Mouse (Mus musculus) layer of hippocampus, postnatal 10 days (tissue): ENCODE results near the gene Mfsd5. TPM values are rescaled to one million over a fixed set of nuclear protein-coding genes. Genes with fewer than 3 reads are reported as not detected.
A peak's percentile ranks its signal among the peaks of the same experiment; 100 is the strongest.

ENCODE experiments used
- DNase-seq, 2 experiments: peaks; one replicate each; pipeline ENCODE4 v3.0.0; 2021; ENCODE audit warnings: low spot score in 2 of 2
- total RNA-seq, 2 experiments: library from RNA; stranded (reverse); gene quantifications; 2 replicates each; pipeline ENCODE4 v1.2.3; 2021

The Mfsd5 gene
- total RNA-seq, 2 experiments from 2014 or later = 33.3 to 33.9 TPM

GRCm38 (mm10) chr15:102279783-102280520, 698 bp downstream of the Mfsd5 start:
- no peak for DNase-seq

GRCm38 (mm10) chr15:102280623-102281022, 1.4 kb downstream of the Mfsd5 start:
- DNase-seq = no peak

GRCm38 (mm10) chr15:102282463-102283292, 3.4 kb downstream of the Mfsd5 start:
- no peak for DNase-seq

- DNase-seq = no peak
Measured at GRCm38 (mm10) chr15:102283648-102284047, 4.4 kb downstream of the Mfsd5 start.

GRCm38 (mm10) chr15:102287395-102287794, 8.1 kb downstream of the Mfsd5 start:
- DNase-seq = no peak

- peak; percentile 95 for DNase-seq
Measured at GRCm38 (mm10) chr15:102295633-102296367, 16.5 kb downstream of the Mfsd5 start, which contains the start of gene Espl1. Espl1 (plus strand) TSS chr15:102296266.

GRCm38 (mm10) chr15:102296368-102297006, 17.2 kb downstream of the Mfsd5 start:
- no peak for DNase-seq

GRCm38 (mm10) chr15:102302542-102302941, 23.3 kb downstream of the Mfsd5 start:
- no peak for DNase-seq

- no peak for DNase-seq
Measured at GRCm38 (mm10) chr15:102308717-102309116, 29.5 kb downstream of the Mfsd5 start.

- no peak for DNase-seq
Measured at GRCm38 (mm10) chr15:102310074-102310845, 31.0 kb downstream of the Mfsd5 start.

- DNase-seq = no peak
Measured at GRCm38 (mm10) chr15:102311489-102311888, 32.2 kb downstream of the Mfsd5 start.

- DNase-seq = peak in 1 of 2 experiments; percentile 34
Measured at GRCm38 (mm10) chr15:102315292-102315691, 36.0 kb downstream of the Mfsd5 start.

GRCm38 (mm10) chr15:102316263-102316662, 37.0 kb downstream of the Mfsd5 start:
- peak; percentile 66 to 72 for DNase-seq

GRCm38 (mm10) chr15:102324654-102325473, 45.6 kb downstream of the Mfsd5 start:
- no peak for DNase-seq

GRCm38 (mm10) chr15:102326022-102326576, 46.8 kb downstream of the Mfsd5 start, which contains the start of gene Pfdn5:
Pfdn5 (plus strand) TSS chr15:102326116.
- peak; percentile 84 to 90 for DNase-seq

- DNase-seq = no peak
Measured at GRCm38 (mm10) chr15:102326892-102327291, 47.6 kb downstream of the Mfsd5 start.
